Mouse (Mus musculus): ENCODE data around the gene A930002H24Rik. TPM values are rescaled to one million over a fixed set of nuclear protein-coding genes. Genes with fewer than 3 reads are reported as not detected.

The A930002H24Rik gene
- 0.59 and 5.4 TPM in 2 replicates for polyA plus RNA-seq (2012; ENCODE audit: low replicate concordance)

GRCm38 (mm10) chr17:63863647-63864149 is at the start of gene A930002H24Rik:
A930002H24Rik (minus strand) TSS chr17:63863791.

GRCm38 (mm10) chr17:63863012-63863630 is 470 bp downstream of the A930002H24Rik start, which contains the start of gene Fer:
Fer (plus strand) TSS chr17:63863062.

Other genes starting within 250 kb of the A930002H24Rik start
- gene Fer, start 729 bp downstream of the A930002H24Rik start, polyA plus RNA-seq (2012; ENCODE audit: low replicate concordance): 0.05 and 0.65 TPM in 2 replicates